In the genomic region with DNA sequence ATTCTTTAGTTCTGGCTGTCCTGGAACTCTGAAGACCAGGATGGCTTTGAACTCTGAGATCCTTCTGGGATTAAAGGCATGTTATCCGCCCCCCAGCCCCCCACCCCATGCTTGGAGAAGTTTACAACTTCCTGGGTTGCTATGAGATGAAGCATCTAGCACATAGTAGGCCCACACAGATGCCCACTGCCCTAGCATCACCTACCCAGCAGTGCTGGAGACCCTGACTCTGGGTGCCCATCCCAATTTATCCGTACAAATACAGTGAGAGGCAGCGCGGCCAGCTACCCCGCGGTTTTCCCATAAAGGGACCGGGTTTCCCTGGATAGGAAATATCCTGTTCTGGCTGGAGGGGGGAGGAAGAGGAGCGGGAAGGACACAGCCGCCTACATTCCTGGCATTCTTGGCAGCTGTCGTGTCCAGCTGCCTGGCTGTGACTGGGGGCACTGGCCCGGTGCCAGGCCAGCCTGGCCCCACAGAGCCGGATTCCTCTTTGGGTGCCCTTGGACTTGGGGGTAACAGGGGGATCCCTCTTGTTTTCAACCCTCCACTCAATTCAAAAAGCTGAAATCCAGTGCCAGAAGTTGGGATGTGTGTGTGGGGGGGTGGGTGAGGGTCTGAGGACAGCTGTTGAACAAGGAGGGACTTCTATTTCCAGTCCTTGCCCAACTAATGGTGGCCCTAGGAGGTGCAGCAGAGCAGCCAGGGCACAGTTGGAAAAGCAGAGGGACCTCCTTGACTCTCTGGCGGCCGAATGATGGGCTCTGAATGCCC, we compare ENCODE assay signal across 8 mouse cellular contexts. TPM values are rescaled to one million over a fixed set of nuclear protein-coding genes. Genes with fewer than 3 reads are reported as not detected.
DNase-seq lines count a peak whose midpoint lies in the region; ATAC-seq and TF ChIP-seq lines count a peak whose summit lies in the region.

No protein-coding gene starts in this region.

- peaks cover 30% of the 10 kb centered on the region for H3K4me1 ChIP-seq in hindbrain, embryonic 12.5 days
- H3K4me1 ChIP-seq in limb, embryonic 14.5 days (ENCODE audit: control insufficient read depth, insufficient read depth, low read length), result peaks cover 33% of the 10 kb centered on the region

- no peak for TF ChIP-seq CTCF in brain, embryonic 14.5 days (IDR thresholded peaks at IDR 0.05; ENCODE audit: borderline replicate concordance, extremely low read depth, insufficient read depth, insufficient read length)

- H3K9me3 ChIP-seq in hindbrain, embryonic 12.5 days (replicated peaks), result no peaks in the 10 kb centered on the region
- H3K9me3 ChIP-seq in limb, embryonic 14.5 days (ENCODE audit: control insufficient read depth, low read length), result no peaks in the 10 kb centered on the region

- no peaks in the 10 kb centered on the region for H3K36me3 ChIP-seq in hindbrain, embryonic 12.5 days
- no peaks in the 10 kb centered on the region for H3K36me3 ChIP-seq in limb, embryonic 14.5 days (ENCODE audit: control insufficient read depth, insufficient read depth, low read length)

- peaks cover 5% of the 10 kb centered on the region; the same call in 1 of the 2 replicates for H3K27me3 ChIP-seq in hindbrain, embryonic 12.5 days
- H3K27me3 ChIP-seq in limb, embryonic 14.5 days (ENCODE audit: control insufficient read depth, insufficient read depth, low read length), result no peaks in the 10 kb centered on the region

- ATAC-seq in hindbrain, embryonic 12.5 days (ENCODE audit: low FRiP score), result no peak
- peak; percentile 48 for ATAC-seq in limb, embryonic 14.5 days (ENCODE audit: low FRiP score, low read depth)

- no peak for TF ChIP-seq POLR2A in brain, embryonic 14.5 days (IDR thresholded peaks at IDR 0.05; ENCODE audit: borderline replicate concordance, extremely low read depth, insufficient read depth, insufficient read length, poor library complexity, severe bottlenecking)
- TF ChIP-seq POLR2A in limb, embryonic 14.5 days (IDR thresholded peaks at IDR 0.05; ENCODE audit: borderline replicate concordance, extremely low read depth, insufficient read depth, insufficient read length), result no peak

- no peak overlapping the region for H3K4me2 ChIP-seq in hindbrain, embryonic 12.5 days (replicated peaks)
- peak overlapping the region; percentile 2; the same call in 1 of the 2 replicates for H3K4me2 ChIP-seq in limb, embryonic 14.5 days (replicated peaks; ENCODE audit: low read depth, low read length, severe bottlenecking)

- 47% methylated on average over 14 of the region's 14 CpGs for WGBS in hindbrain, embryonic 12.5 days
- WGBS in limb, embryonic 14.5 days, result 30% methylated on average over 14 of the region's 14 CpGs

- DNase-seq in gastrocnemius, postnatal 10 days, result peak; percentile 49
- DNase-seq in gastrocnemius, adult 8-10 months (ENCODE audit: low spot score in 2 of 2), result no peak
- DNase-seq in brain, embryonic 14.5 days (ENCODE audit: low read depth), result peak; percentile 35
- DNase-seq in limb, embryonic 14.5 days (ENCODE audit: low spot score), result peak; percentile 72
- DNase-seq in yolk sac, embryonic 10.5 days (ENCODE audit: low spot score), result no peak
- DNase-seq in frontal cortex, postnatal 10 days (ENCODE audit: low spot score in 2 of 2), result no peak
- no peak for DNase-seq in right cerebral cortex, postnatal 14 days

- H3K9ac ChIP-seq in hindbrain, embryonic 12.5 days, result no peak overlapping the region; the same call in 1 of the 2 replicates
- peak overlapping the region; percentile 41 for H3K9ac ChIP-seq in limb, embryonic 14.5 days (ENCODE audit: low read depth, low read length, severe bottlenecking)

- peak overlapping the region; percentile 41; the same call in 1 of the 2 replicates for H3K27ac ChIP-seq in hindbrain, embryonic 12.5 days
- H3K27ac ChIP-seq in limb, embryonic 14.5 days (replicated peaks; ENCODE audit: low read depth, low read length), result 0 out of 2 replicates have a peak overlapping the region, but pooled peaks have one; percentile 43

- no peak overlapping the region for H3K4me3 ChIP-seq in hindbrain, embryonic 12.5 days
- H3K4me3 ChIP-seq in limb, embryonic 14.5 days (replicated peaks; ENCODE audit: low read length), result no peak overlapping the region

RNA-seq across cellular contexts. Expression of gene Cbx7, which starts 19.0 kb away (rescaled TPM):
- total RNA-seq in gastrocnemius, postnatal 10 days (2021), result 1 to 10 TPM; 2.9 to 4.1 TPM
- 10 to 100 TPM; 19.1 to 26.4 (median 20.8) TPM for total RNA-seq in gastrocnemius, adult 8-10 months (2022)
- polyA plus RNA-seq in brain, embryonic 14.5 days (2012; rRNA removed), result 10.9 and 14.4 TPM in 2 replicates
- polyA plus RNA-seq in hindbrain, embryonic 12.5 days (2016; fragmentation: Nextera tagmentation; extraction: Ambion mirVana), result 3.1 and 4.2 TPM in 2 replicates
- polyA plus RNA-seq in limb, embryonic 14.5 days (2012; rRNA removed), result 8.5 and 9.3 TPM in 2 replicates
- polyA plus RNA-seq in limb, embryonic 14.5 days (2014; fragmentation: Nextera tagmentation; extraction: Ambion mirVana), result 2.1 and 2.9 TPM in 2 replicates

Comparison
In these comparisons a context has a peak if more than half of its experiments do, and no peak if none do; other contexts are left out.
1. DNase-seq: peak in gastrocnemius, postnatal 10 days (single experiment), brain, embryonic 14.5 days (single experiment) and limb, embryonic 14.5 days (single experiment); none in gastrocnemius, adult 8-10 months (0 of 2), yolk sac, embryonic 10.5 days (single experiment), frontal cortex, postnatal 10 days (0 of 2) and right cerebral cortex, postnatal 14 days (single experiment).